Mouse (Mus musculus) layer of hippocampus, postnatal 14 days (tissue): ENCODE measurements around the gene Dbx1. TPM values are rescaled to one million over a fixed set of nuclear protein-coding genes. Genes with fewer than 3 reads are reported as not detected.

Experiments used
- total RNA-seq, 2 experiments: library from RNA; stranded (reverse); gene quantifications; 2 replicates each; pipeline ENCODE4 v1.2.3; 2021

Gene Dbx1
- total RNA-seq, 2 experiments from 2014 or later, result not detected

Other genes starting within 250 kb of the Dbx1 start
- 1 to 10 TPM; 8.2 to 8.3 TPM for gene Htatip2, start 122.3 kb upstream of the Dbx1 start, total RNA-seq
- gene Prmt3, start 141.5 kb upstream of the Dbx1 start, total RNA-seq, result 10 to 100 TPM; 28.5 to 33.0 TPM